Mouse (Mus musculus): Measurements from ENCODE around the gene Tmc8.

GRCm38 (mm10) chr11:117775540-117775939 is 6.3 kb upstream of the Tmc8 start:
- TF ChIP-seq POLR2A (IDR thresholded peaks at IDR 0.05; ENCODE audit: borderline replicate concordance, extremely low read depth, insufficient read depth, insufficient read length, poor library complexity, severe bottlenecking) (no peak), CTCF (IDR thresholded peaks at IDR 0.05; ENCODE audit: borderline replicate concordance, extremely low read depth, insufficient read depth, insufficient read length) (no peak)

All from brain, embryonic 14.5 days (tissue).